Mouse (Mus musculus) embryonic facial prominence, embryonic 14.5 days (tissue): ENCODE measurements around the gene Plcl1. TPM values are rescaled to one million over a fixed set of nuclear protein-coding genes. Genes with fewer than 3 reads are reported as not detected.

Experiments used
- ATAC-seq: fragments of 200-750 bp; cut with Nextera tagmentation; 2 replicates; pipeline ENCODE4 v1.8.0; 2017; ENCODE audit warnings: low read depth, moderate number of reproducible peaks, moderate TSS enrichment
- DNase-seq: peaks from one replicate; pipeline ENCODE4 v3.0.0-alpha.2; 2015; ENCODE audit warnings: low spot score
- H3K27ac ChIP-seq: fragments of 300-500 bp; sonication (generic); replicated peaks from 2 replicates; pipeline ENCODE4 v1.5.1; 2014; ENCODE audit warnings: low read depth, mild to moderate bottlenecking, low read length, moderate library complexity
- H3K27me3 ChIP-seq: fragments of 300-500 bp; sonication (generic); replicated peaks from 2 replicates; pipeline ENCODE4 v1.6.1; 2014; ENCODE audit warnings: low read length; ENCODE audit not compliant: control insufficient read depth, insufficient read depth
- H3K36me3 ChIP-seq: fragments of 300-500 bp; sonication (generic); 2 replicates; pipeline ENCODE4 v1.6.1; 2014; ENCODE audit warnings: low read length, mixed read lengths; ENCODE audit not compliant: control insufficient read depth, insufficient read depth
- H3K4me1 ChIP-seq: fragments of 300-500 bp; sonication (generic); 2 replicates; pipeline ENCODE4 v1.6.1; 2014; ENCODE audit warnings: antibody characterized with exemption, low read length; ENCODE audit not compliant: control insufficient read depth, insufficient read depth
- H3K4me2 ChIP-seq: fragments of 300-500 bp; sonication (generic); 2 replicates; pipeline ENCODE4 v1.6.1; 2014; ENCODE audit warnings: low read depth, mild to moderate bottlenecking, low read length, moderate library complexity, mixed read lengths
- H3K4me3 ChIP-seq: fragments of 300-500 bp; sonication (generic); 2 replicates; pipeline ENCODE4 v1.5.1; 2014; ENCODE audit warnings: low read depth, mild to moderate bottlenecking, low read length
- H3K9ac ChIP-seq: fragments of 300-500 bp; sonication (generic); 2 replicates; pipeline ENCODE4 v1.6.1; 2014; ENCODE audit warnings: low read depth, mild to moderate bottlenecking, low read length, moderate library complexity, mixed read lengths
- H3K9me3 ChIP-seq: fragments of 300-500 bp; sonication (generic); 2 replicates; pipeline ENCODE4 v1.6.1; 2016; ENCODE audit warnings: low read length; ENCODE audit not compliant: control insufficient read depth
- WGBS: fragments of 180-500 bp; shearing (Covaris S2); extraction: QIAGEN DNeasy Blood & Tissue Kit; methylation state at CpG from one replicate; pipeline ENCODE4 v1.1.7; 2014; 5-methylcytosine and 5-hydroxymethylcytosine counted together
- polyA plus RNA-seq: library from polyadenylated mRNA; unstranded; fragments of >200 nt; fragmentation: Nextera tagmentation; extraction: Ambion mirVana; gene quantifications from 2 replicates; pipeline ENCODE4 v1.2.1, GENCODE M21; 2014

Plcl1 gene
- polyA plus RNA-seq, 1 experiment from 2014 or later, result 2.4 TPM

- Histone ChIP-seq H3K27ac (no peak overlapping the region), H3K4me1 (no peaks in the 10 kb centered on the region), H3K9me3 (no peaks in the 10 kb centered on the region), H3K27me3 (no peaks in the 10 kb centered on the region), H3K36me3 (no peaks in the 10 kb centered on the region), H3K4me3 (no peak overlapping the region), H3K9ac (no peak overlapping the region), H3K4me2 (0 out of 2 replicates have a peak overlapping the region, but pooled peaks have one; percentile 20)
- WGBS, result 40% methylated on average over 11 of the region's 11 CpGs
- ATAC-seq, result peak; percentile 62; the same call in 1 of the 2 replicates
- DNase-seq, result peak; percentile 48
Measured at GRCm38 (mm10) chr1:55665828-55666673, 260.3 kb downstream of the Plcl1 start.

- no peak overlapping the region for H3K9ac ChIP-seq
- H3K9me3 ChIP-seq, result no peaks in the 10 kb centered on the region
- H3K27me3 ChIP-seq, result no peaks in the 10 kb centered on the region
Measured at GRCm38 (mm10) chr1:55666798-55667197, 261.1 kb downstream of the Plcl1 start.

GRCm38 (mm10) chr1:55668622-55669237 is 263.0 kb downstream of the Plcl1 start:
- no peaks in the 10 kb centered on the region for H3K36me3 ChIP-seq
- H3K4me2 ChIP-seq, result no peak overlapping the region
- no peak for ATAC-seq
- no peaks in the 10 kb centered on the region for H3K27me3 ChIP-seq
- H3K9me3 ChIP-seq, result no peaks in the 10 kb centered on the region
- H3K4me3 ChIP-seq, result no peak overlapping the region
- H3K9ac ChIP-seq, result no peak overlapping the region
- DNase-seq, result no peak
- H3K27ac ChIP-seq, result no peak overlapping the region
- no peaks in the 10 kb centered on the region for H3K4me1 ChIP-seq
- WGBS, result 48% methylated on average over 4 of the region's 4 CpGs

More at GRCm38 (mm10) chr1:55666798-55667197, 261.1 kb downstream of the Plcl1 start:
- no peaks in the 10 kb centered on the region for H3K4me1 ChIP-seq
- 68% methylated on average over 5 of the region's 5 CpGs for WGBS
- no peaks in the 10 kb centered on the region for H3K36me3 ChIP-seq
- no peak overlapping the region for H3K4me3 ChIP-seq
- H3K4me2 ChIP-seq, result no peak overlapping the region
- no peak overlapping the region for H3K27ac ChIP-seq
- no peak for DNase-seq
- ATAC-seq, result no peak

- H3K4me2 ChIP-seq, result no peak overlapping the region
- H3K4me1 ChIP-seq, result no peaks in the 10 kb centered on the region
- H3K9me3 ChIP-seq, result no peaks in the 10 kb centered on the region
- no peak overlapping the region for H3K27ac ChIP-seq
- ATAC-seq (no peak), DNase-seq (no peak)
- H3K9ac ChIP-seq, result no peak overlapping the region
- WGBS, result 87% methylated on average over 3 of the region's 3 CpGs
- no peaks in the 10 kb centered on the region for H3K27me3 ChIP-seq
- H3K4me3 ChIP-seq, result no peak overlapping the region
- no peaks in the 10 kb centered on the region for H3K36me3 ChIP-seq
Measured at GRCm38 (mm10) chr1:55682676-55683075, 277.0 kb downstream of the Plcl1 start.

GRCm38 (mm10) chr1:55686261-55686660 is 280.5 kb downstream of the Plcl1 start:
- Histone ChIP-seq H3K36me3 (no peaks in the 10 kb centered on the region), H3K9ac (no peak overlapping the region), H3K9me3 (no peaks in the 10 kb centered on the region), H3K4me1 (no peaks in the 10 kb centered on the region), H3K4me2 (no peak overlapping the region), H3K4me3 (no peak overlapping the region), H3K27ac (no peak overlapping the region), H3K27me3 (no peaks in the 10 kb centered on the region)
- DNase-seq, result no peak
- no peak for ATAC-seq
- 67% methylated on average over 5 of the region's 5 CpGs for WGBS

GRCm38 (mm10) chr1:55693636-55694220 is 288.0 kb downstream of the Plcl1 start:
- Histone ChIP-seq H3K4me2 (no peak overlapping the region), H3K4me3 (no peak overlapping the region), H3K9ac (no peak overlapping the region), H3K27me3 (no peaks in the 10 kb centered on the region), H3K27ac (no peak overlapping the region), H3K4me1 (no peaks in the 10 kb centered on the region), H3K36me3 (no peaks in the 10 kb centered on the region), H3K9me3 (no peaks in the 10 kb centered on the region)
- DNase-seq, result no peak
- ATAC-seq, result no peak
- WGBS, result 80% methylated on average over 10 of the region's 10 CpGs

- Histone ChIP-seq H3K4me2 (no peak overlapping the region), H3K9ac (no peak overlapping the region), H3K9me3 (no peaks in the 10 kb centered on the region), H3K27me3 (no peaks in the 10 kb centered on the region), H3K4me1 (no peaks in the 10 kb centered on the region), H3K36me3 (no peaks in the 10 kb centered on the region), H3K4me3 (no peak overlapping the region), H3K27ac (no peak overlapping the region)
- no peak for ATAC-seq
- DNase-seq, result no peak
- WGBS, result 93% methylated on average over 5 of the region's 5 CpGs
Measured at GRCm38 (mm10) chr1:55696206-55696605, 290.5 kb downstream of the Plcl1 start.

GRCm38 (mm10) chr1:55699393-55699970 is 293.8 kb downstream of the Plcl1 start:
- no peaks in the 10 kb centered on the region for H3K9me3 ChIP-seq
- H3K9ac ChIP-seq, result no peak overlapping the region
- 86% methylated on average over 3 of the region's 3 CpGs for WGBS
- H3K27ac ChIP-seq, result no peak overlapping the region
- DNase-seq (no peak), ATAC-seq (no peak)
- no peaks in the 10 kb centered on the region for H3K4me1 ChIP-seq
- no peak overlapping the region for H3K4me3 ChIP-seq
- H3K4me2 ChIP-seq, result no peak overlapping the region
- H3K36me3 ChIP-seq, result no peaks in the 10 kb centered on the region
- H3K27me3 ChIP-seq, result no peaks in the 10 kb centered on the region
